Mouse (Mus musculus): ENCODE data around the gene Zfp398. TPM values are rescaled to one million over a fixed set of nuclear protein-coding genes. Genes with fewer than 3 reads are reported as not detected.

The Zfp398 gene
- total RNA-seq (2015; ENCODE audit: low replicate concordance) = 1.3 and 8.5 TPM in 2 replicates
- total RNA-seq (2017; ENCODE audit: low replicate concordance) = 3.5 and 4.3 TPM in 2 replicates

GRCm38 (mm10) chr6:47835482-47835983 is at the start of gene Zfp398:
Gene Zfp398 (plus strand): TSS chr6:47835661.
- ATAC-seq (replicated peaks; ENCODE audit: low FRiP score, poor library complexity, severe bottlenecking) = peak; percentile 87

DNA sequence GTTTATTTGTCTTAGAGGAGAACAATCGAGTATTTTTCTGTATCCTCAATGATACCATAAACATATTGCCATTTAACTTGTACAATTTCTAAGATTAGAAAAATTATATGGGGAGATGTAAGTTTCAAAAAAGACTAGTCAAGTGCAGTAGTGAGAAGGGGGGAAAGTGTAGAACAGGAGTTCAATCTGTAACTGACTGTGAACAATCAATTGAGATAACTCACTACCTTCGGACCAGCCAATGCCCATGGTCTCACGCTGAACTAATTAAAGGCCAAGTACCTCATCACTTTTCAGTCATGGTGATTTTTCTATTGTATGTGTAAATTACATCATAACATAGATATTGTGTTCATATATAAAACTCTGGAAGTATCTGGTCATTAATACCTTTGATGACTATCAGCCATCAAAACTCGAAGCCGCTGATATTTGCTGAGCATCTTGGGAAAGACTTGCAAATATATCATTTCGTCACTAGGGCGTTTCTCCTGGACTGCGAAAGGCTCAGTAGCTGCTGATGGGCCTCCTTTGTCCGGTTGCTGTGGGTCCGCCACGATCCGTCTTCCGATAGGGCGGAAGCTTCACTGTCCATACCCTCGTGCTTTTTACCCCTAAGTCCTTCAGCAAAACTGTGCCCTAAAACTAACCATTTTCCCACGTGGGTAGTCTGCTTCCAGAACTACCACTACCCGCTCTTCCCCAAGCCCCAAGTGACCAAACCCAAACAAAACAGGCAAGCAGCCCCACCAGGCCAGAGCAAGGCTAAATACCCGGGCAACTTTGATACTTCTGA is 47.3 kb upstream of the Zfp398 start:
- peak; percentile 86 for ATAC-seq (replicated peaks; ENCODE audit: low FRiP score, poor library complexity, severe bottlenecking)

GRCm38 (mm10) chr6:47788821-47789220 is 46.6 kb upstream of the Zfp398 start:
- no peak for ATAC-seq (replicated peaks; ENCODE audit: low FRiP score, poor library complexity, severe bottlenecking)

- ATAC-seq (replicated peaks; ENCODE audit: low FRiP score, poor library complexity, severe bottlenecking) = peak; percentile 65
Observed at GRCm38 (mm10) chr6:47790745-47791144, 44.7 kb upstream of the Zfp398 start.

DNA sequence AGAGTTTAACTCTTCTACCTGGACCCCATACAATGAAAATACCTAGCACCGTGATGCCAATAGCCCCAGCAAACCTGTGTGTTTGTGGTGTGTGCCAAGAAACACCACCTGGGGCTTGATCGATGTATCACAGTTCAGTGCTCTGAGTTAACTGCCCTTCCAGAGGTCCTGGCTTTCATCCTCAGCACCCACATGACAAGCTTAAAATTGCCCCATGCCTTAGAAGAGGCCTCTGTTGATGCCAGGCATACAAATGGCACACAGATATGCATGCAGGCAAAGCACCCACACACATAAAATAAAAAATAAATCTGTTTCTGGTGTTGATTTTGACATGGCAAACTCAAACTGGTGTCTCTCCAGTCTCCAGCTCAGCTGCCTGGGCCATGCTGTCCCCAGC is 42.9 kb upstream of the Zfp398 start:
- no peak for ATAC-seq (replicated peaks; ENCODE audit: low FRiP score, poor library complexity, severe bottlenecking)

DNA sequence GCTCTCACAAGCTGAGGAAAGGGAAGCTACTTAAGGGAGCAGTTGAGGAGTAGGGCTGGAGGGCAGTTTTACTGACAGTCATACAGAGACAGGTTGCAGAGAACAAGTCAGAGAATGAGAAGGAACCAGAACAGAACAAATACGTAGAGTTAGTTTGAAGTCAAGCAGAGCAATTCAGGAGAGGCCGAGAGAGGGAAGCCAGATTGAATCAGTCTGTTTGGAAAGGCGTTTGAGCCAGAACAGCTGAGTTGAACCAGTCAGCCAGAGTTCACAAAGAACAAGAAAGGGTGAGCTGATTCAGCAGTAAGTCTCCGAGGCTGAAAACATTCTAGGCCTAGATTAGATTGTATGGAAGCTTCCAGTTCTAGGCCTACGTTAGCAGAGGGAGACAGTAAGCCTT is 42.2 kb upstream of the Zfp398 start:
- no peak for ATAC-seq (replicated peaks; ENCODE audit: low FRiP score, poor library complexity, severe bottlenecking)

DNA sequence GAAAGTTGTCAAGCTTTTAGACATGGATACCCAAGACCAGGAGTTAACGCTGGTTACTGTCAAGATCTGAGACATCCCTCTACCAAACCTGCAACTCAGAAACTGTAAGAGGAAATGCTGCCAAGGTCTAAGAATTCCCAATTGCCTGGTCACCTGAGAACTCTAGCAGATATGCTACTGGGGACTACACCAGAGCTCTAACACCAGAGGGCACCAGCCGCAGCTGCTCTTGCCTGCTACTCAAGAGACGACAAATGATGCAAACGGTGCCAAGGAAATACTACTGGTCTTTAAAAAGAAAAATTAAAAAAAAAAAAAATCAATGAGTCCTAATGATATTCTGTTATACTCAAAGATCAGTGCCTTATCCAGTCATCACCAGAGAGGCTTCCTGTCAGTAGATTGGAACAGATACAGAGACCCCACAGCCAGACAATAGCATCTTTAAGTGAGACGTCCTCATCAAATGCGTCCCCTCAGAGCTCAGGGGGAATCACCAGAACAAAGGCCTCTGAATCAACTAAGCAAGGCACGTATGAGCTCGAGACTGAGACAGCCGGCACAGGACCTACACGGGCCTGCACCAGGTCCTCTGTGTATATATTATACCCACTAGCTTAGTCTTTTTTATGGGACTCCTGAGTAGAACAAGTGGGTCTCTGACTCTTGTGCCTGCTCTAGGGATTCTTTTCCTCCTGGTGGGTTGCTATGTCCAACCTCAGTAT is 41.2 kb upstream of the Zfp398 start:
- ATAC-seq (replicated peaks; ENCODE audit: low FRiP score, poor library complexity, severe bottlenecking) = no peak

DNA sequence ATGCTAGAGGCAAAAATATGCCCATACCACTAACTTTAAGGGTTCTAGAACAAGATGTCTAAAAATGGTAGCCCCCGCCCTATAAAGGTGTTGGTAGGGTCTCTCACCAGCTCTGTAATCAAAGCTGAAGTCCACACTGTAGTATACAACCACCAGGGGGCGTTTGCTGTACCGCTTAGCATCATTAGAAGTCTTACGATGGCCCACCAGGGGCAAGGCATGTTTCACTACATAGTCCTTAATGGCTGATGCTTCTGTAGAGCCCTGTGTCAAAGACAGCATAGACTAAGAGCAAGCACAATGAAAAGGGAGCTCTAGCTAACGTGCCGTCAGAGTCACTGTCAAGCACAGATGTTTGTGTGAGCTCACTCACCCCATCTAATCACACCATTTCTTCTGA is 36.4 kb upstream of the Zfp398 start:
- peak; percentile 73 for ATAC-seq (replicated peaks; ENCODE audit: low FRiP score, poor library complexity, severe bottlenecking)

DNA sequence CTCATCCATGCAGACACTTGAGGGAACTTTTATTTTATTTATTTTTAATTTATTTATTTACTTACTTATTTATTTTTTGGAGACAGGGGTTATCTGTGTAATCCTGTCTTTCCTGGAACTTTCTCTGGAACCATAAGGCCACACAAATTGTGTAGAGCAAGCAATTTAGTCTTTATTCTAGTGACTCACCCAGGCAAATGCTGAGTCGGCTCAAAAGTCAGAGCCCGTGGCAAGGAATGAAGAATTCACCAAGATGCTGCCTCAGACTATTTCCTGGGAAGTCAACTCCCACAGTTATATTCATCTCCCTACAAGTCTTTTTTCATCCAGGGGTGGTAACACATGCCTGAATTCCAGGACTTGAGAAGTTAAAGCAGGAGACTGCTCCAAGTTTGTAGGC is 29.9 kb upstream of the Zfp398 start:
- ATAC-seq (replicated peaks; ENCODE audit: low FRiP score, poor library complexity, severe bottlenecking) = no peak

- ATAC-seq (replicated peaks; ENCODE audit: low FRiP score, poor library complexity, severe bottlenecking) = no peak
Observed at GRCm38 (mm10) chr6:47807419-47807818, 28.0 kb upstream of the Zfp398 start.

GRCm38 (mm10) chr6:47808545-47808944 is 26.9 kb upstream of the Zfp398 start:
- no peak for ATAC-seq (replicated peaks; ENCODE audit: low FRiP score, poor library complexity, severe bottlenecking)

- no peak for ATAC-seq (replicated peaks; ENCODE audit: low FRiP score, poor library complexity, severe bottlenecking)
Observed at GRCm38 (mm10) chr6:47809053-47809452, 26.4 kb upstream of the Zfp398 start.

DNA sequence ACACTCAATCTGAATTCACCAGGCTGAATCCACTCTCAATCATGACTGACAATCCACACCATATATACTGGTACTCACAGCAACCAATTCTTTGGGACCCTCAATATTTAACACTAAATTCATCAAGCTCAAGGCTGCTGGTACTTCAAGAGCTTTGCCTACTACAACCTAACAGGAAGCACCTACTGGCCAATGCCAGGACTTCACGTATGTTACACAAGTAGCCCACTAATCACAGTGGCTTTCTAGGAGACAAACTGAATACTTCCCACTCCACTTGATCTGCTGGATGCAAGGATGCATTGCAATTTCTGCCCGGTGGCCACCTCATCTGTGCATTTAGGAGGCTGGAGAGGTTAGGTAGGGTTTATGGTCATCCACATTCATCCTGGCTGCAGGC is 25.3 kb upstream of the Zfp398 start:
- ATAC-seq (replicated peaks; ENCODE audit: low FRiP score, poor library complexity, severe bottlenecking) = no peak

DNA sequence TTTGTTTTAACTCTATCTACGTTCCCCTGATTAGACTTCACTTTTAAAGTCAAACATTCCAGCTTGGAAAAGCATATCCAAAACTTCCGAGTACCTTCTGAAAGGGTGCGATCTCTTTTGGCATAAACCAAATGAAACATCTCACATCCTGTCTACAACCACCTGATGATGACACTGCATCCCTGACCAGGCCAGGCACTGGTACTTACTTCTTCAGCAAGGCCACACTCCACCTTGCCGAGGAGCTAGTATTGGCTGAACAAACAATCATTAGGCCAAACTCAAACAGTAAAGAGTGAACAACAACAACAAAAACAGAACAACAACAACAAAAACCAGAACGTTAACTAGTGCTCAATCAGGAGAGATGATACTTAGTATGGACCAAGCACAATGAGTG is 24.1 kb upstream of the Zfp398 start:
- ATAC-seq (replicated peaks; ENCODE audit: low FRiP score, poor library complexity, severe bottlenecking) = no peak

DNA sequence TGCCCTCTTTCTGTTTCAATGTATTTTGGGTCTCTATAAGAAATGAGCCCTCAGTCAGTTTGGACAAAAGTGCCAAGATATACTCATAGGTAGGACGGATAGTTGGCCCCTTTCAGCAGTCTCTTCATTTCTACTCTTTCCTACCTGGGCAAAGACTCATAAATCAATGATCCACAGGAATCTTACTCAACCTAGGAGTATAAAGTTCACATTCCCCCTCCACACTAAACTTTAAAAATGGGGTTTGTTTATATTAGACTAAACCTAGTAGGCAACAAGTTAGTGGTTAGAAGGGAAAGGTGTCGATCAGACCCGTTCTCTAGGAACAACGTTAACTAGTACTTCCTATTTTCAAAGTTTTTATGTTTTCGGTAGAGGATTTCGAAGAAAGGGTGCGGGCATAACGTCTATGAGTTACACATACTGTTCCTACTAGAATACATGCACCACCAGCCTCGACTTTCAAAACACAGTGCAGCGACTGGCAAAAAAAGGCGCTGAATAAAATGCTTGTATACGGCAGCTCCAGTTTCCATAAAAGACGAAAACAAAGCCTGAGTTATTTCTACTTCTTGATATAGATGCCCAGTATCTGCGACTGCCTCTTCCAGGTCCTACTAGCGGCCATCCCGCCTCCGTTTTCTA is 23.1 kb upstream of the Zfp398 start:
- peak; percentile 3; the same call in 1 of the 2 replicates for ATAC-seq (replicated peaks; ENCODE audit: low FRiP score, poor library complexity, severe bottlenecking)

GRCm38 (mm10) chr6:47813257-47813878 is 22.1 kb upstream of the Zfp398 start, which contains the start of gene Pdia4:
Gene Pdia4 (minus strand): TSS chr6:47813430.
- peak; percentile 95 for ATAC-seq (replicated peaks; ENCODE audit: low FRiP score, poor library complexity, severe bottlenecking)

GRCm38 (mm10) chr6:47816151-47816550 is 19.3 kb upstream of the Zfp398 start:
- no peak for ATAC-seq (replicated peaks; ENCODE audit: low FRiP score, poor library complexity, severe bottlenecking)

- no peak for ATAC-seq (replicated peaks; ENCODE audit: low FRiP score, poor library complexity, severe bottlenecking)
Observed at GRCm38 (mm10) chr6:47818721-47819120, 16.7 kb upstream of the Zfp398 start.

DNA sequence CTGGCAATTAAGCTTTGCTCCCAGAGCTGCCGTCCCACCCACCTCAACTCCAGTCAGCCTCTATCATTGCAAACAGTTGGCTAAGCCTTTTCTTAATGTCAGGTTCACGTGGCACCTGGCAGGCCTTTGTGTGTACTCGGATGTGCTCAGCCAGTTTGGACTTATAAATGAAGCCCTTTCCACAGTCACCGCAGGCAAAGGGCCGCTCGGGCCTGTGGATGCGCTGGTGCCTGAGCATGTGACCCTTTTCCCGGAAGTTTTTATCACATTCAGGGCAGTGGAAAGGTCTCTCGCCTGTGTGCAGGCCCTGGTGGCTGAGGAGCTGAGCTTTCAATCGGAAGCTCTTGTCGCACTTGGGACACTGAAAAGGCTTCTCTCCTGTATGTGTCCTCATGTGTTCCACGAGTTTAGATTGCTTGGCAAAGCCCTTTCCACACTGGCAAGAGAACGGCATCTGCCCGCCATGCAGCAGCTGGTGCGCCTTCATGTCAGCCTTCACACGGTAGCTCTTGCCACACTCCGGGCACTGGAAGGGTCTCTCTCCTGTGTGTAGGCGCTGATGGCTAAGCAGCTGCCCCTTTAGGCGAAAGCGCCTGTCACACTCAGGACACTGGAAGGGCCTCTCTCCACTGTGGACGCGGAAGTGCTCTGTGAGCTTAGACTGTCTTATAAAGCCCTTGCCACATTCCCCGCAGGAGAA is 15.7 kb upstream of the Zfp398 start:
- no peak for ATAC-seq (replicated peaks; ENCODE audit: low FRiP score, poor library complexity, severe bottlenecking)
